Mouse (Mus musculus) forebrain, embryonic 11.5 days (tissue): ENCODE data around the gene Zfp354b. TPM values are rescaled to one million over a fixed set of nuclear protein-coding genes. Genes with fewer than 3 reads are reported as not detected.
A peak's percentile ranks its signal among the peaks of the same experiment; 100 is the strongest.

Experiments used
- ATAC-seq: fragments of 200-750 bp; cut with Nextera tagmentation; replicated peaks from 2 replicates; pipeline ENCODE4 v1.8.0; 2017; ENCODE audit warnings: moderate TSS enrichment; ENCODE audit not compliant: low FRiP score
- DNase-seq: peaks from one replicate; pipeline ENCODE4 v3.0.0-alpha.2; 2017; ENCODE audit warnings: low spot score
- H3K27ac ChIP-seq: fragments of 300-500 bp; sonication (generic); 2 replicates; pipeline ENCODE4 v1.5.1; 2014; ENCODE audit warnings: low read depth, low read length
- H3K27me3 ChIP-seq: fragments of 300-500 bp; sonication (generic); 2 replicates; pipeline ENCODE4 v1.6.1; 2014; ENCODE audit warnings: mild to moderate bottlenecking, low read length, mixed read lengths; ENCODE audit not compliant: control insufficient read depth, insufficient read depth
- H3K36me3 ChIP-seq: fragments of 300-500 bp; sonication (generic); 2 replicates; pipeline ENCODE4 v1.6.1; 2014; ENCODE audit warnings: mild to moderate bottlenecking, low read length, moderate library complexity, mixed read lengths; ENCODE audit not compliant: control insufficient read depth, insufficient read depth
- H3K4me1 ChIP-seq: fragments of 300-500 bp; sonication (generic); replicated peaks from 2 replicates; pipeline ENCODE4 v1.6.1; 2014; ENCODE audit warnings: low read length, mixed read lengths; ENCODE audit not compliant: control insufficient read depth, insufficient read depth
- H3K4me2 ChIP-seq: fragments of 300-500 bp; sonication (generic); 2 replicates; pipeline ENCODE4 v1.6.1; 2014; ENCODE audit warnings: low read depth, mild to moderate bottlenecking, low read length, moderate library complexity, mixed read lengths; ENCODE audit not compliant: severe bottlenecking
- H3K4me3 ChIP-seq: fragments of 300-500 bp; sonication (generic); 2 replicates; pipeline ENCODE4 v1.5.1; 2014; ENCODE audit warnings: low read depth, low read length
- H3K9ac ChIP-seq: fragments of 300-500 bp; sonication (generic); 2 replicates; pipeline ENCODE4 v1.6.1; 2014; ENCODE audit warnings: low read length
- H3K9me3 ChIP-seq: fragments of 300-500 bp; sonication (generic); 2 replicates; pipeline ENCODE4 v1.6.1; 2016; ENCODE audit warnings: low read length, mixed read lengths; ENCODE audit not compliant: control insufficient read depth
- WGBS: fragments of 180-500 bp; shearing (Covaris S2); extraction: QIAGEN DNeasy Blood & Tissue Kit; methylation state at CpG from one replicate; pipeline ENCODE4 v1.1.7; 2014; 5-methylcytosine and 5-hydroxymethylcytosine counted together
- polyA plus RNA-seq: library from polyadenylated mRNA; unstranded; fragments of >200 nt; fragmentation: Nextera tagmentation; extraction: Ambion mirVana; gene quantifications from 2 replicates; pipeline ENCODE4 v1.2.1, GENCODE M21; 2014

Gene Zfp354b
- polyA plus RNA-seq, 1 experiment from 2014 or later, result 1.9 TPM

DNA sequence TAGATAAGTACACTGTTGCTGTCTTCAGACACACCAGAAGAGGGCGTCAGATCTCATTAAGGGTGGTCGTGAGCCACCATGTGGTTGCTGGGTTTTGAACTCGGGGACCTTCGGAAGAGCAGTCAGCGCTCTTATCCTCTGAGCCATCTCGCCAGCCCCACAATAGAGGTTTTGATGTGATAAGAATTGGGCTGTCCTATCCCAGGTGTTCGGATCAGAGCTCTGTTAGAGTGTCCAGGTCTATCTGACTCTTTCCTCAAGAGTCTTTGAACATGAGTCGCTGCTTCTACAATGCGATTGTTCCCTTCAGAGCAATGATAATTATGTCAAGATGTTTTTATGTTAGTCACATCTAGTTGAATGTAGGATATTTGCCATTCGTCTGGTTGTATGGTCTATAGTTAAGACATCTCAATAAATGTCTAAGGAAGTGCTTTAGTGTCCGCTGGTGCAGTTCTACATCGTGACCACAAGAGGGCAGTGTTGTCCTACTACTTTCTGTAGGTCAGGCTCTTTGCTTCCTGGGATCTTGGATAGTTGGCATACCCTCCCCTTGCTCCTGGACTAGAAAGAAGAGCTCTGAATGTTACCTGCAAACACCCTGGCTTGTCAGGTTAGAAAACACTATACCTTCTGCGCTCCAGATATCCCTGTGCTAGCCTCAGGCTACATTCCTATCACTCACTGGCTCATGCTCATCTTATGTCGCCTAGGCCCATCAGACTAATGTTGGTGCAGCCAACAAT lies 8.4 kb upstream of the Zfp354b start:
- no peaks in the 10 kb centered on the region for H3K27me3 ChIP-seq
- no peak overlapping the region for H3K27ac ChIP-seq
- WGBS, result 38% methylated on average over 14 of the region's 14 CpGs
- no peaks in the 10 kb centered on the region for H3K9me3 ChIP-seq
- H3K4me2 ChIP-seq, result no peak overlapping the region
- H3K4me3 ChIP-seq, result no peak overlapping the region
- H3K36me3 ChIP-seq, result no peaks in the 10 kb centered on the region
- ATAC-seq (no peak), DNase-seq (peak; percentile 66)
- no peaks in the 10 kb centered on the region for H3K4me1 ChIP-seq
- no peak overlapping the region for H3K9ac ChIP-seq

DNA sequence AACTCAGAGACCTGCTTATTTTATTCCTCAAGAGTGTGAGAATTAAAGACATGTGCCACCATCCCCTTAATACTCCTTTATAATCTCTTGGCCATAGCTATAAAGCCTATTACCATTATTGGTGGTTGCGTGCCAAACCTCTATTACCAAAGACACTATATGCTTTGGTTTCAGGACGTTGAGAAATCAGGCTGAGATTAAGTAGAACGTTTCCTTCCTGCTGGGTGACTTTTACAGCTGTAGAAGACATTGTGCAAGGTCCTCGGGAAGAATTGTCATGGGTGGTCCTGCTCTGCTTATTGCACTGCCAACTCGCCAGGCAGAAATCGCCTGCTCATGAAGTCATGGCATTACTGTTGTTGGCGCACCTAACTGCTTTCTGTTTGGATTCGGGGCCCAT lies 7.0 kb upstream of the Zfp354b start:
- no peak overlapping the region for H3K4me3 ChIP-seq
- WGBS, result 88% methylated on average over 8 of the region's 8 CpGs
- no peak for ATAC-seq
- H3K4me1 ChIP-seq, result no peaks in the 10 kb centered on the region
- no peak overlapping the region for H3K9ac ChIP-seq
- H3K36me3 ChIP-seq, result no peaks in the 10 kb centered on the region
- H3K4me2 ChIP-seq, result no peak overlapping the region
- H3K27me3 ChIP-seq, result no peaks in the 10 kb centered on the region
- H3K9me3 ChIP-seq, result no peaks in the 10 kb centered on the region
- H3K27ac ChIP-seq, result no peak overlapping the region
- DNase-seq, result no peak

DNA sequence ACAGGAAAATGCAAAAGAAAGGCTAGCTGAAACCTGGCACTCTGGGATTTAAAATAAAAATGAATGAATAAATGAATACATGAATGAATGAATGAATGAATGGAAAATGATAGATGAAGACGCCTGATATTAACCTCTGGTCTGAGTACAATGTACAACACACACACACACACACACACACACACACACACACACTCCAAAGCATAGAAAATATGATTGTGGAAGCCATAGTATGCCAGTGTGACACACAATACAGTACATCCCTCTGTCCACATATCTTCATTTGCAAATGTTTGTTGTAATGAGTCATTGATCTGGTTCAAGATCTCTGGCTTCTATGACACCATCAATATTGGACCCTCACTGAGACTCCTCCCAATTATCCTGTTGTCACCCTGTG lies 607 bp upstream of the Zfp354b start:
- ATAC-seq (peak; percentile 47), DNase-seq (no peak)
- no peaks in the 10 kb centered on the region for H3K36me3 ChIP-seq
- peaks cover 5% of the 10 kb centered on the region for H3K4me1 ChIP-seq
- H3K9ac ChIP-seq, result no peak overlapping the region
- no peaks in the 10 kb centered on the region for H3K9me3 ChIP-seq
- no peak overlapping the region; the same call in 1 of the 2 replicates for H3K27ac ChIP-seq
- peaks cover 5% of the 10 kb centered on the region; the same call in 1 of the 2 replicates for H3K27me3 ChIP-seq
- WGBS, result 78% methylated on average over 1 of the region's 1 CpGs
- peak overlapping the region; percentile 93; the same call in 1 of the 2 replicates for H3K4me2 ChIP-seq
- H3K4me3 ChIP-seq, result peak overlapping the region; percentile 57; the same call in 1 of the 2 replicates

DNA sequence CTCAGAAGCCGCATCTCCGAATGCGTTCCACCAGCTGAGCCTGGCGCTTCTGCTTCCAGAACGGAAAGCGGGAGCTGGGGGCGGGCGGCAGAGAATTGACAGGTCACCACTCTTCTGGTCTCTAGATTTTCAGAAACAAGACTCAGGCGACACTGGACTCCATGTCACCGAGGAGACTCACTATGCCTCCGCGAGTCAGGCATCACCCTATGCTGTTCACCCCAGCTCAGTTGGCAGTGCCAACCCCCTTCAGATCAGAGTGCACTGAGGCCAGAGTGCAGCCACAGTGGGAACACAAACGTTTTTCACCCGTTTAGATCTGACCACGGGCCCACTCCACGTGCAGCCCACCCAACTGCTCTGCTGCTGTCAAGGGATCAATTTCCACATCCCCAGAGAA lies 412 bp downstream of the Zfp354b start:
- peak overlapping the region; percentile 57 for H3K4me3 ChIP-seq
- H3K4me1 ChIP-seq, result peaks cover 5% of the 10 kb centered on the region
- peak overlapping the region; percentile 64 for H3K9ac ChIP-seq
- 3% methylated on average over 16 of the region's 16 CpGs for WGBS
- peak overlapping the region; percentile 93 for H3K4me2 ChIP-seq
- DNase-seq, result peak; percentile 54
- 0 out of 2 replicates have a peak, but pooled peaks have one; percentile 1 for ATAC-seq
- peaks cover 5% of the 10 kb centered on the region; the same call in 1 of the 2 replicates for H3K27me3 ChIP-seq
- H3K36me3 ChIP-seq, result no peaks in the 10 kb centered on the region
- H3K27ac ChIP-seq, result no peak overlapping the region
- H3K9me3 ChIP-seq, result no peaks in the 10 kb centered on the region

DNA sequence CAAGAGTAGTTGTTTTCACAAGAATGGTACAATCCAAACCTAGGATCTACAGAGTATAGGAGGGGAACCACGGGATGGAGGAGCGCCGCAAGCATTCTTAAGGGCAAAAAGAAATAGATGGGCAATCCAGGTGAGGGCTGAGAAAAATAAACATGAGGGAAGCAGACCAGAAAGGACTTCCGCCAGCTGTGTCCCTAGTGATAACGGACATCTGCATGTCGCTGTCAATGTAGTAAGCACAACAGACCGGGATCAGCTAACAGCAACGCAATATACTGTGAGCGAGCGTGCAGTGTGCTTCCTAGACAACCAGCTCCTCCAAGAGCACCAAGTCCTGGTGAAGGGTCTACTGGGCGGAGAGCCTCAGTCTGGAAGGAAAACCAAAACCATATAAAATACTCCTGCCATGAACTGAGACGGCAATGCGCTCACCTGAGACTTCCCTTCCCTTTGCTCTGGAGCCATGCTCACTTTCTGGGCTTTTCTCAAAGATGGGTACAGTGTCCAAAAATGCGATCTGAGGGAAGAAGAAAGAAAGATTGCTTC lies 891 bp downstream of the Zfp354b start:
- Histone ChIP-seq H3K4me1 (peaks cover 5% of the 10 kb centered on the region), H3K4me2 (peak overlapping the region; percentile 93), H3K4me3 (peak overlapping the region; percentile 57), H3K27ac (no peak overlapping the region), H3K9ac (peak overlapping the region; percentile 64), H3K9me3 (no peaks in the 10 kb centered on the region), H3K27me3 (peaks cover 5% of the 10 kb centered on the region; the same call in 1 of the 2 replicates), H3K36me3 (no peaks in the 10 kb centered on the region)
- DNase-seq, result peak; percentile 50
- no peak for ATAC-seq
- WGBS, result 35% methylated on average over 14 of the region's 14 CpGs

DNA sequence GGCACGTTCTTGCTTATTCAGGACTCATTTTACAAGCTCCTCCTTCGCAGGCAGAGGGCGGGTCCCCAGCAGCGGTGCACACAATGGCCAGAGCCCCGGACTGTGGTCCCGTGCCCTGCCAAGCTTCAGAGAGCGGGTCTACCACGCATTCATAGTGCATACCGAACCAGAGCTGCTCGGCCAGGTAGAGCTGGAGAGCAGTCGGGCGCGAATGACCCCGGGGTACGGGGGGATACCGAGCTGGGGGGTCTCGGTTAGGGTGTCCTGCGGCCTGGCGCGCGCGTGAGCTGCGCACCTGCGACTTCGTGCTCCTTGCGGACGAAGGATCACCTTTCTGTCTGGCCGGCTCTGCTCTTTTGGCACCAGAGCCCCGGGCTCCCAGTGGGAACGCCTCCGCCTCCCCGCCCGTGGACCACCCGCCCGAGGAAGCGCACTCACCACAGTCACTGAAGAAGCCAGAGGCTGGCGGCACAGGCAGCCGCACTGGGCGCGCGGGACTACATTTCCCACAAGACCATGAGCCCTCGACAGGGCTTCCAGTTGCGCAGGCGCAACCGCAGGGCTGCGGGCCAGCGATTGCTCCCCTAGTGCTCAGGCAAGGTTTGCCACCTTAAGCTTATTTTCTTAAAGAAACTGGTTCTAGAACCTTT lies 15.6 kb downstream of the Zfp354b start, which contains the start of gene Zfp2:
Gene Zfp2, minus strand, starts transcription at position 495 of the 650 bp plus-strand sequence.
- peaks cover 12% of the 10 kb centered on the region for H3K36me3 ChIP-seq
- no peaks in the 10 kb centered on the region for H3K4me1 ChIP-seq
- under 1% methylated on average over 47 of the region's 47 CpGs for WGBS
- peak within 1 kb of the TSS; percentile 57 for H3K27ac ChIP-seq
- peak within 1 kb of the TSS; percentile 45 for H3K4me2 ChIP-seq
- peak; percentile 92 for DNase-seq
- peak; percentile 97 for ATAC-seq
- H3K4me3 ChIP-seq, result peak within 1 kb of the TSS; percentile 75
- peak within 1 kb of the TSS; percentile 94 for H3K9ac ChIP-seq
- H3K27me3 ChIP-seq, result no peaks in the 10 kb centered on the region
- peaks cover 6% of the 10 kb centered on the region for H3K9me3 ChIP-seq

DNA sequence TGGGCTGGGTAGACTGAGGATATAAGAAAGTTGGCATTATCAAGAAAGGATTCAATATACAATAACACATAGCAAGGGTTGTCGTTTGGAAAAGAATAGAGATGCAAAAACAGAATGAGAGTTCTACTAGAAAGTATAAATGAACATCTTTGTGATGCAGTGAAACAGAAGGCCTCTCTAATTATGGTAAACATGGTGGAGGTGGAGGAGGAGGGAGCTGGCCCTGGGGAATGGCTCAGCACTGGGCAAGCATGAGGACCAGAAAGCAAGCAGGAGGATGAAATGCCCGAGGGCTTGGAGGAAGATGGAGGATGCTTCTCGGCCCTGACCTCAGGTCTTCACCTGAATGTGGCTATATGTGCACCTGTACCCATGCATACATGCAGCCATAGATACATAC lies 17.0 kb downstream of the Zfp354b start:
- Histone ChIP-seq H3K4me3 (no peak overlapping the region), H3K27me3 (no peaks in the 10 kb centered on the region), H3K4me1 (no peaks in the 10 kb centered on the region), H3K9me3 (peaks cover 6% of the 10 kb centered on the region), H3K36me3 (peaks cover 25% of the 10 kb centered on the region), H3K27ac (no peak overlapping the region), H3K9ac (no peak overlapping the region), H3K4me2 (no peak overlapping the region)
- no peak for ATAC-seq
- no peak for DNase-seq
- 95% methylated on average over 3 of the region's 3 CpGs for WGBS

DNA sequence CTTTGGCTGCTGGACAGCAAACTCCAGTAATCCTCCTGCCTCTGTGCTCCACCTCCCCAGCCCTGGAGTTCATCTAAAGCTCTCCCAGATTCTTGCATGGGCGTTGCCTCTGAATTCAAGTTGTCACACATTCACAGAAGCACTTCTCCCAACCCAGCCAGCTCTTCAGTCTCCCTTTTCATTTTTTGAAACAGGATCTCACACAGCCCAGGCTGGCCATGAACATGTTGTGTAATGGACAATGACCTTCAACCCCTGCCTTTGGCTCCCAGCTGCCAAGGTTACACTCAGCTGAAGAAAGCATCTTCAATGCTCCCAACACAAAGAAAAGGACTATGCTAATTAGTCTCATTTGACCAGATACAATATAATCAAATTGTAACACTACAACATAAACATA lies 18.1 kb downstream of the Zfp354b start:
- H3K27ac ChIP-seq, result no peak overlapping the region
- H3K27me3 ChIP-seq, result no peaks in the 10 kb centered on the region
- no peak overlapping the region for H3K4me2 ChIP-seq
- H3K9ac ChIP-seq, result no peak overlapping the region
- peaks cover 31% of the 10 kb centered on the region for H3K36me3 ChIP-seq
- 94% methylated on average over 1 of the region's 1 CpGs for WGBS
- H3K4me1 ChIP-seq, result no peaks in the 10 kb centered on the region
- ATAC-seq, result no peak
- no peak overlapping the region for H3K4me3 ChIP-seq
- peaks cover 6% of the 10 kb centered on the region for H3K9me3 ChIP-seq
- no peak for DNase-seq
